Mouse (Mus musculus): ENCODE measurements around the gene Eif4g1. TPM values are rescaled to one million over a fixed set of nuclear protein-coding genes. Genes with fewer than 3 reads are reported as not detected.

Gene Eif4g1
- 98.6 and 104 TPM in 2 replicates for polyA plus RNA-seq (2012; rRNA removed)

DNA sequence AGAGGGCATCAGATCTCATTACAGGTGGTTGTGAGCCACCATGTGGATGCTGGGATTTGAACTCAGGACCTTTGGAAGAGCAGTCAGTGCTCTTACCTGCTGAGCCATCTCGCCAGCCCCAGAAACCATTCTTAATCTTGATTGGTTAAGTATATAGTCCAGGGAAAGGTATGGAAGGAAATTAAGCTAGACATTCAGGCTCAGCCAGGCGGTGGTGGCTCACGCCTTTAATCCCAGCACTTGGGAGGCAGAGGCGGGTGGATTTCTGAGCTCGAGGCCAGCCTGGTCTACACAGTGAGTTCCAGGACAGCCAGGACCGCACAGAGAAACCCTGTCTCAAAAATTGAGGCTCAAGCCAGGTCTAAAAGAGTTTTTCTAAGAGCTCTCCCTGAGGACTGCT is at the start of gene Eif4g1:
Gene Eif4g1 (plus strand): TSS at position 301 of the 400 bp plus-strand sequence.

GRCm38 (mm10) chr16:20621191-20621990 is 46.7 kb upstream of the Eif4g1 start, which contains the start of gene Camk2n2:
Gene Camk2n2 (minus strand): TSS chr16:20621287.

DNA sequence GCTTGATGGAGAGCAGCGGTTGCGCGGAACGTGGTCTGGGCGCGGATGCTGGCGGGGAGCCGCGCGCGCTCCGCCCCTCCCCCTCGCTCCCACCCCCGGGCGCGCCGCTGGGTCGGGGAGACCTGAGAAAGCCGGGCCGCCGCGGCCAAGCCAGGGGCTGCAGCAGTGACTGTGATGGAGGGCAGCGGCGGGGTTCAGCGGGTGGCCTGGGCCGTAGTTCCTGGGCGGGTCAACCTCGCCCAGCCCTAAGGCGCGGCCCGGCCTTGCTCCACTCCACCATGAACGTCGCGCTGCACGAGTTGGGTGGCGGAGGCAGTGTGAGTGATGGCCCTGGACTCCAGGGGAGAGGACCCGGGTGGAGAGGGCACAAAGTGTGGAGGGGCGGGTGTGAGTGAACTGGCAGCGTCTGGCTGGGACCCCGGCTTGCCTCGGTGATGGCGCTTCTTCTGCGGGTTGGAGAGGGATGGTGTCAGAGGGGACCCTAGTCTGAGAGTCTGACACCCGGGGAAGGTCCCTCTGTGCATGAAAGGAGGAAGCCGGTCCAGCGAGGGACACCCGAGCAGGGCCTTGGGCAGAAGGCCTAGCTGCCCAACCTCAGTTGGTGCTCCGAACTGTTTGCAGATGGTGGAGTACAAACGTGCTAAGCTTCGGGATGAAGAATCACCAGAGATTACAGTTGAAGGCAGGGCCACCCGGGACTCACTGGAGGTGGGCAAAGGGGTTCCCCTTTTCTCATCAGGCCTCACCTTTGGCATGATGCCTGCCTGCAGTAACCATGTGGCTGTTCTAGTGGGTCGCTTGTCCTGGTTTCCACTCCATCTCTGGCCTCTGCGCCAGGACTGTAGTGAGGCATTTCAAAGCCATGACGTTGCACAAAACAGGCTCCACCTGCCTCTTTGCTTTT is 38.1 kb upstream of the Eif4g1 start, which contains the start of gene Ece2:
Gene Ece2 (plus strand): TSS at position 98 of the 904 bp plus-strand sequence.

GRCm38 (mm10) chr16:20651076-20651946 is 16.8 kb upstream of the Eif4g1 start, which contains the start of gene Psmd2:
Gene Psmd2 (plus strand): TSS chr16:20651652.

DNA sequence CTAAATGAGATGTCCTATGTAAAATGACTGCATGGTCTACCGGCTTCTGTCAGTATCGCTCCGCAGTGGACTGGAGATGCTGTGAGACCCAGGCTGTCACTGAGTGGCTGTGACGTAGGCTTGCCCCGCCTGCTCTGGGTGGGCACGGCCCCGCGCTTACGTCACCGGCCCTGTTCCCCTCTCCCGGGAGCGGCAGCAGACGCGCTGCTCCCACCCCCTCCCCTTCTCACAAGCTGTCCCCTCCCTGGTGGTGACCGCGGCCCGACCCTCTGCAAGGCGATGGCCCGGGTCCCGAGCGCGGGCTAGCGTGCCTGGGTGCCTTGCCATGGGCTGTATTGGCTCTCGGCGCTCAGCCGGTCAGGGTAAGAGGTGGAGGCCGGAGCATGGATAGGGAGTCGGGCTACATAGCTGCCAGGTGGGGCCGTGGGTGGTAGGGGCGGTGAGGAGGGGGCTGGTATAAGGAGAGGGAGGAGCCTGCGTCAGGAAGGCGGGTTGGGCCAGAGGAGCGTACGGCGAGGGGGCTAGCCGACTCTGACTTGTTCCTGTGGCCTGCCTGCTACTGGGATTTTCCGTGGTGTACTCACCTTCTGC is 25.1 kb downstream of the Eif4g1 start, which contains the start of gene Fam131a:
Gene Fam131a (plus strand): TSS at position 131 of the 591 bp plus-strand sequence.

DNA sequence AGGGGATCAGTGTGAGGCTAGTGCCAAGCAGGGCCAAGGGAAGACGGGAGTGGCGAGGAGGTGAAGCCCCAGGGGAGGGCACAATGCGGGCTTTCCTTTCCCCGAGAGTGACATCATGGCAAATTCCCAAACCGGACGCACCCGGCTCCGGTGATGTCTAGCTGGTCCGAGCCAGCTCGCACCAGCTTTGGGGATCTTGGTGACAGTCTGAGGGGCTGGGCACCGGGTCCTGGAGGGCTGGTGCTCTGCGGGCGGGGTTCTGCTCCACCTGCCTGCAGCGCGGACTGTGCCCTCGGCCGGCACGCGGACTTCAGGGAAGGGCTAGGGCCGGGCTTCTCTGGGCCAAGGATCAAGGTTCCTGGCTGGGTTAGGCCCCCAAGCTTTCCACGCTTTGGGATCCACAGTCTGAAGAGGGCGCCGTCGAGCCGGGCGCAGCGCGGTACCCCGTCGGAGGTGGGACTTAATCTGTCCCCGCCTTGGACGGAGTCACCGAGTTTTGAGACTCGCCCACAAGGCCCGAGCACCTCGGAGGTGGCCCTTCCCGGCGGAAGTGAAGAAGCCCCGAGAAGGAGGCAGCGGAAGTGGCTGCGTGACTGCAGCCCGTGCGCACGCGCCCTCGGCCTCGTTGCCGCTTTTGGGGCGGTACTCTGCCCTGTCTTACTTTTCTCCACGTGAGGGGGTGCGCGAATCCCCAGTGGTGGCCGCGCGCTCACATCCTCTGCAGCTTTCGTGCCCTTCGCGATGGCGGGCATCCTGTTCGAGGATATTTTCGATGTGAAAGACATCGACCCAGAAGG is 49.3 kb downstream of the Eif4g1 start, which contains the start of the genes Polr2h and Clcn2:
Gene Polr2h (plus strand): TSS at position 485 of the 797 bp plus-strand sequence.
Gene Clcn2 (minus strand): TSS at position 566 of the 797 bp plus-strand sequence.

DNA sequence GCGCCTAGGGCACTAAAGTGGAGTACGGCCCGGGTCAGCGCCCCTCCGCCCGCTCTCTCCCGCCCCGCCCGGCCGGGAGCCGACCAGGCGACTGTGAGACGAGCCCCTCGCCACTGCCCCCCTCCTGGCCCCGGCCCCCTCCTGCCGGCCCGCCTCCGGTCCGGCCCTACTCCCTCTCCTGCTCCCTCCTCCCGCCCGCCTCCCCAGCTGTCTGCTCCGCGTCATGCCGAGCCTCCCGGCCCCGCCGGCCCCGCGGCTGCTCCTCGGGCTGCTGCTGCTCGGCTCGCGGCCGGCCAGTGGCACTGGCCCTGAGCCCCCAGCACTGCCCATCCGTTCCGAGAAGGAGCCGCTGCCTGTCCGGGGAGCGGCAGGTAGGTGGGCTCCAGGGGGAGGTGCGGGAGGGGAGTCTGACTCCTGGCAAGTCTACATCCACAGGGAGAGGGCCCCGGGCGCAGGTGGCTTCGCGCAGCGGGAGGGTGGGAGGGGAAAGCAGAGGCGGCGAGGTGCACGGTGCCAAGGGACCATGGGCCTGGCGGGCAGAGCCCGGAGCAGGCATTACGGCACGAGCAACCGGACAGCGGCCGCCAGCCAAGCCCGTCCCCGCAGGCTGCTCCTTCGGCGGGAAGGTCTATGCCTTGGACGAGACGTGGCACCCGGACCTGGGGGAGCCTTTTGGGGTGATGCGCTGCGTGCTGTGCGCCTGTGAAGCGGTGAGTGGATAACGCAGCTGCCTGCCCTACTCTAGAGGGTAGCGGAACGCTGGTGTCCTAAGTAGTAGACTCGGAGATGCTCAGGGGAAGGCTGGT is 65.0 kb downstream of the Eif4g1 start, which contains the start of gene Chrd:
Gene Chrd (plus strand): TSS at position 203 of the 806 bp plus-strand sequence.

DNA sequence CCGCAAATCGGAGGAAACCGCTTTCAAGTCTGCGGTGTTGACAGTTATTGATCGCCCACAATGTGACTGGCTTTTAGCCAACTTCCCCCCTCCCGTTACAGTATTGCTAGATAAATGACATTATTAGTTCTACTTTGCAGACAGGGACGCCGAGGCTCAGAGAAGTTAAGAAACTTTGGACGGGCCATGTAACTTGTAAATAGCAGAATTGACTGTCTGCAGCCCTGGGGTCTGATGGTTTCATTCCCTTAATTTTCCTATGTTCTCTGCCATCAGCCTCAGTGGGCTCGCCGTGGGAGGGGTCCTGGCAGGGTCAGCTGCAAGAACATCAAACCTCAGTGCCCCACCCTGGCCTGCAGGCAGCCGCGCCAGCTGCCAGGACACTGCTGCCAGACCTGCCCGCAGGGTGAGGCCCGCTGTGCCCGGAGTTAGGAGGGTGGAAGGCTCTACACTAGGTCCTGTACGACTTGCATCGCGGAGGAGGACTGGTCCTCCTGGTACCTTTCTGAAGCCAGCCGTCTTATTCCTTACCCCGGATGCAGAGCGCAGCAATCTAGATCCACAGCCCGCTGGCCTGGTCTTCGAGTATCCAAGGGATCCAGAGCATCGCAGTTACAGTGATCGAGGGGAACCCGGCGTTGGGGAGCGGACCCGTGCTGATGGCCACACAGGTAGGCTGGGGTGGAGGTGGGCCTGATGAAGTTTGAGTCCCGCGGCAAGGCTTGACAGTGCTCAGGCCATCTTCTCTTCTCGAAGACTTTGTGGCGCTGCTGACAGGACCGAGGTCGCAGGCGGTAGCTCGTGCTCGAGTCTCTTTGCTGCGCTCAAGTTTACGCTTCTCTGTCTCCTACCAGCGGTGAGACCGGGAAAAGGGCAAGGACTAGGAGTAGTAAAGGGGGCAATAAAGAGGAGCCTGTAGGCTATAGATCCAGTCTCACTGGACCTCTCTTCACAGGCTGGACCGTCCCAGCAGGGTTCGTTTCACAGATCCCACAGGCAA is 65.9 kb downstream of the Eif4g1 start, which contains the start of gene Thpo:
Gene Thpo (minus strand): TSS at position 781 of the 1,000 bp plus-strand sequence.

Other genes starting within 250 kb of the Eif4g1 start
- 21.9 and 24.6 TPM in 2 replicates for gene Abcc5, start 241.9 kb upstream of the Eif4g1 start, polyA plus RNA-seq (2012; rRNA removed)
- gene Eif2b5, start 169.5 kb upstream of the Eif4g1 start, polyA plus RNA-seq (2012; rRNA removed) = 23.8 and 28.6 TPM in 2 replicates
- 7.1 and 7.5 TPM in 2 replicates for gene Dvl3, start 151.3 kb upstream of the Eif4g1 start, polyA plus RNA-seq (2012; rRNA removed)
- 241 and 297 TPM in 2 replicates for gene Ap2m1, start 132.8 kb upstream of the Eif4g1 start, polyA plus RNA-seq (2012; rRNA removed)
- 14.6 and 15.9 TPM in 2 replicates for gene Abcf3, start 119.7 kb upstream of the Eif4g1 start, polyA plus RNA-seq (2012; rRNA removed)
- 0.19 and 0.21 TPM in 2 replicates for gene Vwa5b2, start 78.8 kb upstream of the Eif4g1 start, polyA plus RNA-seq (2012; rRNA removed)
- gene Eef1akmt4, start 56.7 kb upstream of the Eif4g1 start, polyA plus RNA-seq (2012; rRNA removed) = 9.0 and 11.2 TPM in 2 replicates
- gene Gm49333, start 56.7 kb upstream of the Eif4g1 start, polyA plus RNA-seq (2012; rRNA removed) = 0.01 TPM in 1 of 2 replicates, not detected in the other
- gene Alg3, start 56.6 kb upstream of the Eif4g1 start, polyA plus RNA-seq (2012; rRNA removed) = 7.5 and 9.8 TPM in 2 replicates
- 0.23 and 0.29 TPM in 2 replicates for gene Camk2n2, start 47.0 kb upstream of the Eif4g1 start, polyA plus RNA-seq (2012; rRNA removed)
- 0.16 and 0.19 TPM in 2 replicates for gene Ece2, start 38.5 kb upstream of the Eif4g1 start, polyA plus RNA-seq (2012; rRNA removed)
- 86.8 and 102 TPM in 2 replicates for gene Psmd2, start 16.7 kb upstream of the Eif4g1 start, polyA plus RNA-seq (2012; rRNA removed)
- gene Fam131a, start 24.9 kb downstream of the Eif4g1 start, polyA plus RNA-seq (2012; rRNA removed) = 1.0 and 1.1 TPM in 2 replicates
- gene Polr2h, start 49.4 kb downstream of the Eif4g1 start, polyA plus RNA-seq (2012; rRNA removed) = 33.4 and 36.2 TPM in 2 replicates
- 13.0 and 15.9 TPM in 2 replicates for gene Clcn2, start 49.4 kb downstream of the Eif4g1 start, polyA plus RNA-seq (2012; rRNA removed)
- gene Chrd, start 64.8 kb downstream of the Eif4g1 start, polyA plus RNA-seq (2012; rRNA removed) = 0.56 and 0.70 TPM in 2 replicates
- 1.9 and 2.4 TPM in 2 replicates for gene Thpo, start 66.2 kb downstream of the Eif4g1 start, polyA plus RNA-seq (2012; rRNA removed)

All from liver, embryonic 14 days (tissue).